Mouse (Mus musculus) MEL (cell line): ENCODE results near the gene Sned1. TPM values are rescaled to one million over a fixed set of nuclear protein-coding genes. Genes with fewer than 3 reads are reported as not detected.

Source experiments
- DNase-seq: peaks from one replicate; pipeline ENCODE4 v3.0.0; 2011; ENCODE audit warnings: low read depth, low spot score
- H3K27ac ChIP-seq: 2 replicates; pipeline ENCODE4 v1.5.1; 2012; ENCODE audit warnings: low read depth, mild to moderate bottlenecking, control low read depth, low read length, moderate library complexity; ENCODE audit not compliant: control insufficient read depth
- H3K27me3 ChIP-seq, 2 experiments: fragments of 150-350 bp in 1 of 2; sonication (generic) in 1 of 2; 2 replicates each; pipeline ENCODE4 v1.6.1; 2012; ENCODE audit warnings: low read length in 2 of 2, mild to moderate bottlenecking in 2 of 2, improper control_type of control experiment in 1 of 2, moderate library complexity in 1 of 2; ENCODE audit not compliant: insufficient read depth in 2 of 2, control insufficient read depth in 1 of 2
- H3K36me3 ChIP-seq, 2 experiments: 2 replicates each; pipeline ENCODE4 v1.6.1; 2012 to 2014; ENCODE audit warnings: low read length in 2 of 2, improper control_type of control experiment in 1 of 2, inconsistent platforms in 1 of 2, mild to moderate bottlenecking in 1 of 2; ENCODE audit not compliant: insufficient read depth in 2 of 2, control insufficient read depth in 1 of 2
- H3K4me1 ChIP-seq, 2 experiments: fragments of 150-350 bp in 1 of 2; sonication (generic) in 1 of 2; 2 replicates each; pipeline ENCODE4 v1.6.1; 2012; ENCODE audit warnings: low read length in 2 of 2, improper control_type of control experiment in 1 of 2, mild to moderate bottlenecking in 1 of 2; ENCODE audit not compliant: insufficient read depth in 2 of 2, control insufficient read depth in 1 of 2
- H3K4me3 ChIP-seq, 2 experiments: fragments of 150-350 bp in 1 of 2; sonication (generic) in 1 of 2; 2 replicates each; pipeline ENCODE4 v1.5.1; 2012; ENCODE audit warnings: low read depth in 2 of 2, low read length in 2 of 2, mild to moderate bottlenecking in 2 of 2, moderate library complexity in 2 of 2, control low read depth in 1 of 2, improper control_type of control experiment in 1 of 2; ENCODE audit not compliant: control insufficient read depth in 1 of 2, insufficient read depth in 1 of 2
- H3K79me2 ChIP-seq: 2 replicates; pipeline ENCODE4 v1.6.1; 2012; ENCODE audit warnings: mild to moderate bottlenecking, low read length, moderate library complexity; ENCODE audit not compliant: control insufficient read depth, poor library complexity, insufficient read depth
- H3K9ac ChIP-seq: 2 replicates; pipeline ENCODE4 v1.6.1; 2012; ENCODE audit warnings: low read depth, mild to moderate bottlenecking, control low read depth, low read length, moderate library complexity; ENCODE audit not compliant: control insufficient read depth, poor library complexity, severe bottlenecking
- H3K9me3 ChIP-seq: fragments of 150-350 bp; sonication (generic); replicated peaks from 2 replicates; pipeline ENCODE4 v1.6.1; 2012; ENCODE audit warnings: mild to moderate bottlenecking, low read length, improper control_type of control experiment, moderate library complexity; ENCODE audit not compliant: insufficient read depth
- ELF1 ChIP-seq: IDR thresholded peaks from 2 replicates; pipeline ENCODE4 v1.6.1; 2014; ENCODE audit warnings: low read depth, mild to moderate bottlenecking, inconsistent platforms, low read length, improper control_type of control experiment, moderate library complexity
- ETS1 ChIP-seq: IDR thresholded peaks from 2 replicates; pipeline ENCODE4 v1.6.1; 2012; ENCODE audit warnings: low read depth, mild to moderate bottlenecking, inconsistent platforms, low read length, improper control_type of control experiment, moderate library complexity
- HCFC1 ChIP-seq: IDR thresholded peaks from 2 replicates; pipeline ENCODE4 v1.6.1; 2012; ENCODE audit warnings: low read depth, mild to moderate bottlenecking, inconsistent platforms, low read length, improper control_type of control experiment, moderate library complexity
- JUND ChIP-seq: IDR thresholded peaks from 2 replicates; pipeline ENCODE4 v1.6.1; 2011; ENCODE audit warnings: low read depth, mild to moderate bottlenecking, improper control_type of control experiment, low read length
- KAT2A ChIP-seq: conservative IDR thresholded peaks from 2 replicates; pipeline ENCODE4 v1.6.1; 2012; ENCODE audit warnings: low read depth, low read length, improper control_type of control experiment, inconsistent platforms
- MAZ ChIP-seq: IDR thresholded peaks from 2 replicates; pipeline ENCODE4 v1.6.1; 2012; ENCODE audit warnings: low read depth, mild to moderate bottlenecking, inconsistent platforms, low read length, improper control_type of control experiment
- MEF2A ChIP-seq: IDR thresholded peaks from 2 replicates; pipeline ENCODE4 v1.6.1; 2014; ENCODE audit warnings: low read depth, mild to moderate bottlenecking, inconsistent platforms, low read length, improper control_type of control experiment; ENCODE audit not compliant: poor library complexity, insufficient replicate concordance, severe bottlenecking; ENCODE audit errors: extremely low read depth
- MXI1 ChIP-seq: IDR thresholded peaks from 2 replicates; pipeline ENCODE4 v1.6.1; 2011; ENCODE audit warnings: mild to moderate bottlenecking, low read depth, low read length, improper control_type of control experiment
- MYB ChIP-seq: IDR thresholded peaks from 2 replicates; pipeline ENCODE4 v1.6.1; 2011; ENCODE audit warnings: mild to moderate bottlenecking, low read depth, low read length, improper control_type of control experiment
- POLR2A ChIP-seq, 2 experiments: IDR thresholded peaks; 2 replicates each; pipeline ENCODE4 v1.6.1; 2011 to 2012; ENCODE audit warnings: low read length in 2 of 2, mild to moderate bottlenecking in 2 of 2, control low read depth in 1 of 2, improper control_type of control experiment in 1 of 2, low read depth in 1 of 2, moderate library complexity in 1 of 2; ENCODE audit not compliant: control insufficient read depth in 1 of 2, insufficient read depth in 1 of 2, poor library complexity in 1 of 2
- POLR2AphosphoS5 ChIP-seq: IDR thresholded peaks from 2 replicates; pipeline ENCODE4 v1.6.1; 2012; ENCODE audit warnings: low read depth, borderline replicate concordance, mild to moderate bottlenecking, inconsistent platforms, low read length, moderate library complexity, mixed read lengths
- RAD21 ChIP-seq: IDR thresholded peaks from 2 replicates; pipeline ENCODE4 v1.6.1; 2011; ENCODE audit warnings: mild to moderate bottlenecking, low read depth, low read length, improper control_type of control experiment
- SIN3A ChIP-seq: IDR thresholded peaks from 2 replicates; pipeline ENCODE4 v1.6.1; 2012; ENCODE audit warnings: low read length, improper control_type of control experiment, inconsistent platforms
- SMC3 ChIP-seq: IDR thresholded peaks from 2 replicates; pipeline ENCODE4 v1.6.1; 2011; ENCODE audit warnings: low read depth, low read length, improper control_type of control experiment
- TAL1 ChIP-seq: IDR thresholded peaks from 2 replicates; pipeline ENCODE4 v1.6.1; 2012; ENCODE audit warnings: mild to moderate bottlenecking, inconsistent platforms, low read length, moderate library complexity, mixed read lengths
- TCF12 ChIP-seq: IDR thresholded peaks from 2 replicates; pipeline ENCODE4 v1.6.1; 2014; ENCODE audit warnings: low read depth, mild to moderate bottlenecking, inconsistent platforms, low read length, improper control_type of control experiment, moderate library complexity
- USF2 ChIP-seq, 2 experiments: IDR thresholded peaks; 2 replicates each; pipeline ENCODE4 v1.6.1; 2011 to 2012; ENCODE audit warnings: improper control_type of control experiment in 2 of 2, low read length in 2 of 2, borderline replicate concordance in 1 of 2, inconsistent platforms in 1 of 2, low read depth in 1 of 2, mild to moderate bottlenecking in 1 of 2; ENCODE audit not compliant: insufficient read depth in 1 of 2
- ZC3H11A ChIP-seq: IDR thresholded peaks from 2 replicates; pipeline ENCODE4 v1.6.1; 2012; ENCODE audit warnings: low read depth, mild to moderate bottlenecking, inconsistent platforms, low read length, improper control_type of control experiment
- ZMIZ1 ChIP-seq: IDR thresholded peaks from 2 replicates; pipeline ENCODE4 v1.6.1; 2012; ENCODE audit warnings: low read depth, mild to moderate bottlenecking, inconsistent platforms, low read length, improper control_type of control experiment, moderate library complexity
- ZNF384 ChIP-seq: IDR thresholded peaks from 2 replicates; pipeline ENCODE4 v1.6.1; 2012; ENCODE audit warnings: low read depth, mild to moderate bottlenecking, inconsistent platforms, low read length, improper control_type of control experiment
- polyA plus RNA-seq, 2 experiments: library from polyadenylated mRNA; stranded (reverse) in 1 of 2; unstranded in 1 of 2; fragments of >175 nt in 1 of 2; fragments of >200 nt in 1 of 2; gene quantifications; 2 replicates each; pipeline versions ENCODE4 v1.2.1 to v1.2.4; 2012; ENCODE audit warnings: low replicate concordance in 2 of 2, low read depth in 1 of 2; ENCODE audit not compliant: insufficient read length in 2 of 2, insufficient read depth in 1 of 2, missing spikeins in 1 of 2
- total RNA-seq: library from RNA; depleted of rRNA; stranded (reverse); fragments of 300-350 nt; gene quantifications from 2 replicates; pipeline ENCODE4 v1.2.3, GENCODE M21; 2012

The Sned1 gene
- total and polyA plus RNA-seq, 3 experiments = 0.12 to 0.13 TPM; not detected in 1

- H3K27me3 ChIP-seq = 0 out of 4 replicates have a peak, but pooled peaks cover 0 to 1% of the 10 kb centered on the region in 2 experiments
- no peaks in the 10 kb centered on the region for H3K36me3 ChIP-seq
- H3K9ac ChIP-seq = no peak overlapping the region
- H3K79me2 ChIP-seq = no peaks in the 10 kb centered on the region
- no peaks in the 10 kb centered on the region for H3K4me1 ChIP-seq
- DNase-seq = no peak
- H3K9me3 ChIP-seq = no peaks in the 10 kb centered on the region
- H3K4me3 ChIP-seq = no peak overlapping the region
- TF ChIP-seq SMC3 (no peak), KAT2A (no peak)
- no peak overlapping the region for H3K27ac ChIP-seq
Observed at GRCm38 (mm10) chr1:93214612-93215011, 21.0 kb upstream of the Sned1 start.

GRCm38 (mm10) chr1:93216839-93217497 is 18.7 kb upstream of the Sned1 start:
- Histone ChIP-seq H3K36me3 (no peaks in the 10 kb centered on the region), H3K79me2 (no peaks in the 10 kb centered on the region), H3K9me3 (no peaks in the 10 kb centered on the region), H3K4me1 (no peaks in the 10 kb centered on the region), H3K4me3 (no peak overlapping the region), H3K27me3 (peaks cover 0 to 1% of the 10 kb centered on the region in 2 experiments; a peak in 1 of 4 replicates), H3K27ac (no peak overlapping the region), H3K9ac (no peak overlapping the region)
- no peak for DNase-seq
- TF ChIP-seq POLR2A (IDR thresholded peaks at IDR 0.05; ENCODE audit: control insufficient read depth in 1 of 2, insufficient read depth in 1 of 2, low read depth in 1 of 2, low read length in 2 of 2, poor library complexity in 1 of 2) (no peak), ZMIZ1 (no peak), JUND (no peak), MEF2A (no peak), ETS1 (no peak), ZNF384 (no peak), ZC3H11A (no peak), SIN3A (no peak), ELF1 (no peak), USF2 (IDR thresholded peaks at IDR 0.05; ENCODE audit: borderline replicate concordance in 1 of 2, insufficient read depth in 1 of 2, low read depth in 1 of 2, low read length in 2 of 2) (no peak), TCF12 (no peak), MXI1 (no peak), TAL1 (no peak), MYB (no peak), RAD21 (no peak), POLR2AphosphoS5 (no peak), MAZ (no peak), HCFC1 (no peak), KAT2A (no peak)
